Comparison of ENCODE assay signal across 20 mouse cellular contexts in genomic region chr13:41436731-41437130, GRCm38 (mm10). TPM values are rescaled to one million over a fixed set of nuclear protein-coding genes. Genes with fewer than 3 reads are reported as not detected.
DNase-seq lines count a peak whose midpoint lies in the region; ATAC-seq and TF ChIP-seq lines count a peak whose summit lies in the region.
"Had no signal": no experiment of that assay in that cellular context is flagged by ENCODE, and none has a peak within 500 bp of the region (broad histone marks: within the 10 kb centered on the region; RNA-seq: fewer than 3 reads in every experiment).

No protein-coding gene starts in this region.

- no peaks in the 10 kb centered on the region for H3K36me3 ChIP-seq in forebrain, embryonic 11.5 days (ENCODE audit: control insufficient read depth, insufficient read depth, low read length)
- H3K36me3 ChIP-seq: forebrain, embryonic 15.5 days; limb, embryonic 10.5 days; liver, embryonic 12.5 days; midbrain, embryonic 12.5 days had no signal

- H3K4me1 ChIP-seq in forebrain, embryonic 11.5 days (replicated peaks; ENCODE audit: control insufficient read depth, insufficient read depth, low read length): no peaks in the 10 kb centered on the region
- H3K4me1 ChIP-seq: forebrain, embryonic 15.5 days; liver, embryonic 12.5 days had no signal

- ATAC-seq in forebrain, embryonic 11.5 days (replicated peaks; ENCODE audit: low FRiP score): no peak
- ATAC-seq: forebrain, embryonic 15.5 days; liver, embryonic 12.5 days had no signal

- intact Hi-C loops in gastrocnemius, adult 2 months (cut with DNase I): no loop called here

- no peak for TF ChIP-seq CTCF in gastrocnemius, adult 2 months (IDR thresholded peaks at IDR 0.05)

- H3K27ac ChIP-seq in gastrocnemius, adult 2 months: 0 out of 2 replicates have a peak overlapping the region, but pooled peaks have one; percentile 16
- no peak overlapping the region for H3K27ac ChIP-seq in forebrain, embryonic 11.5 days (ENCODE audit: low read depth, low read length)
- H3K27ac ChIP-seq: forebrain, embryonic 15.5 days; limb, embryonic 10.5 days; liver, embryonic 12.5 days; macrophage; midbrain, embryonic 12.5 days had no signal

- H3K27me3 ChIP-seq in forebrain, embryonic 11.5 days (ENCODE audit: control insufficient read depth, insufficient read depth, low read length): no peaks in the 10 kb centered on the region
- H3K27me3 ChIP-seq: forebrain, embryonic 15.5 days; liver, embryonic 12.5 days; midbrain, embryonic 12.5 days had no signal

- DNase-seq in gastrocnemius, adult 2 months: peak; percentile 40
- no peak for DNase-seq in gastrocnemius, postnatal 4 days (ENCODE audit: low spot score in 2 of 2)
- DNase-seq in kidney, postnatal 10 days: peak; percentile 26
- no peak for DNase-seq in kidney, postnatal 25 days
- peak; percentile 64 for DNase-seq in NIH3T3 (ENCODE audit: low read depth)
- peak; percentile 47 for DNase-seq in lung, postnatal 10 days
- no peak for DNase-seq in forebrain, embryonic 11.5 days (ENCODE audit: low spot score)
- DNase-seq in adrenal gland, adult 2 months: no peak
- DNase-seq: adrenal gland, postnatal 10 days; B cell, adult 2 months; cerebellum, adult 8-10 months; kidney, postnatal 36 days; layer of hippocampus, postnatal 36 days; retina, postnatal 1 day; thymus, postnatal 4 days had no signal

- no peak overlapping the region for H3K9ac ChIP-seq in forebrain, embryonic 11.5 days (ENCODE audit: low read length)
- H3K9ac ChIP-seq: forebrain, embryonic 15.5 days; liver, embryonic 12.5 days; midbrain, embryonic 12.5 days had no signal

- H3K4me2 ChIP-seq in forebrain, embryonic 11.5 days (ENCODE audit: low read depth, low read length, severe bottlenecking): no peak overlapping the region
- H3K4me2 ChIP-seq: forebrain, embryonic 15.5 days; liver, embryonic 12.5 days; midbrain, embryonic 12.5 days had no signal

- no peaks in the 10 kb centered on the region for H3K9me3 ChIP-seq in forebrain, embryonic 11.5 days (ENCODE audit: control insufficient read depth, low read length)
- H3K9me3 ChIP-seq: forebrain, embryonic 15.5 days; limb, embryonic 10.5 days; liver, embryonic 12.5 days; midbrain, embryonic 12.5 days had no signal

- H3K4me3 ChIP-seq in gastrocnemius, adult 2 months: no peak overlapping the region
- no peak overlapping the region for H3K4me3 ChIP-seq in forebrain, embryonic 11.5 days (ENCODE audit: low read depth, low read length)
- H3K4me3 ChIP-seq: forebrain, embryonic 15.5 days; limb, embryonic 10.5 days; liver, embryonic 12.5 days; midbrain, embryonic 12.5 days had no signal

- 81% methylated on average over 5 of the region's 5 CpGs for WGBS in forebrain, embryonic 11.5 days

RNA-seq across cellular contexts. Expression of gene Nedd9, which starts 50.4 kb away (rescaled TPM):
- 10 to 100 TPM in 1 of 2 experiments, 1 to 10 TPM in 1; 4.2 to 11.2 TPM for total RNA-seq in gastrocnemius, adult 2 months (2021)
- total RNA-seq in gastrocnemius, postnatal 4 days (2021): 10 to 100 TPM; 19.2 to 26.4 TPM
- 26.7 and 27.0 TPM in 2 replicates for polyA plus RNA-seq in forebrain, embryonic 11.5 days (2014; fragmentation: Nextera tagmentation; extraction: Ambion mirVana)
- 10 to 100 TPM; 23.6 to 31.4 TPM for total RNA-seq in adrenal gland, adult 2 months (2021)
- 5.5 and 8.7 TPM in 2 replicates for polyA plus RNA-seq in adrenal gland, adult 2 months (2012; rRNA removed)

Comparison
In these comparisons a context has a peak if more than half of its experiments do, and no peak if none do; other contexts are left out.
1. DNase-seq: peak in gastrocnemius, adult 2 months (single experiment), kidney, postnatal 10 days (single experiment), NIH3T3 (single experiment) and lung, postnatal 10 days (single experiment); none in gastrocnemius, postnatal 4 days (0 of 2), kidney, postnatal 25 days (0 of 2), forebrain, embryonic 11.5 days (single experiment) and adrenal gland, adult 2 months (single experiment).